Mouse (Mus musculus): ENCODE results near the gene Vmn2r70. TPM values are rescaled to one million over a fixed set of nuclear protein-coding genes. Genes with fewer than 3 reads are reported as not detected.

Gene Vmn2r70
- not detected for polyA plus RNA-seq (2015; fragmentation: Illumina TruSeq; extraction: RNeasy Lipid Tissue Mini Kit (QIAGEN cat#74804); ENCODE audit: low read depth, low replicate concordance)

GRCm38 (mm10) chr7:85569092-85569491, at the start of gene Vmn2r70:
Gene Vmn2r70, minus strand, starts transcription at chr7:85569192.

GRCm38 (mm10) chr7:85562787-85563186, 6.2 kb downstream of the Vmn2r70 start, which contains the start of gene Vmn2r71:
Gene Vmn2r71, plus strand, starts transcription at chr7:85563087.

Other genes starting within 250 kb of the Vmn2r70 start
- gene Vmn2r69, start 153.3 kb downstream of the Vmn2r70 start, polyA plus RNA-seq (2015; fragmentation: Illumina TruSeq; extraction: RNeasy Lipid Tissue Mini Kit (QIAGEN cat#74804); ENCODE audit: low read depth, low replicate concordance) = not detected
- not detected for gene Vmn2r71, start 6.1 kb downstream of the Vmn2r70 start, polyA plus RNA-seq (2015; fragmentation: Illumina TruSeq; extraction: RNeasy Lipid Tissue Mini Kit (QIAGEN cat#74804); ENCODE audit: low read depth, low replicate concordance)
- not detected for gene Vmn2r72, start 185.9 kb upstream of the Vmn2r70 start, polyA plus RNA-seq (2015; fragmentation: Illumina TruSeq; extraction: RNeasy Lipid Tissue Mini Kit (QIAGEN cat#74804); ENCODE audit: low read depth, low replicate concordance)